Mouse (Mus musculus) E14TG2a.4 (cell line): ENCODE results near the gene Dnajb2.
"Not testable (repeated sequence)": the region's sequence is repeated elsewhere in the genome, so short reads cannot be mapped to it uniquely, and the experiment has no call there.

Experiments
- H3K27me3 ChIP-seq: 2 replicates; pipeline ENCODE4 v1.6.1; 2014; ENCODE audit warnings: low read length, control low read depth; ENCODE audit not compliant: insufficient read depth
- H3K36me3 ChIP-seq: 2 replicates; pipeline ENCODE4 v1.6.1; 2014; ENCODE audit warnings: low read length, control low read depth; ENCODE audit not compliant: insufficient read depth
- H3K4me1 ChIP-seq: replicated peaks from 2 replicates; pipeline ENCODE4 v1.6.1; 2014; ENCODE audit warnings: low read depth, low read length, control low read depth
- H3K4me3 ChIP-seq: replicated peaks from 2 replicates; pipeline ENCODE4 v1.5.1; 2014; ENCODE audit warnings: mild to moderate bottlenecking, low read length
- H3K9me3 ChIP-seq: 2 replicates; pipeline ENCODE4 v1.6.1; 2014; ENCODE audit warnings: low read length, control low read depth
- CTCF ChIP-seq: conservative IDR thresholded peaks from 2 replicates; pipeline ENCODE4 v1.5.1; 2014; ENCODE audit warnings: low read length
- NANOG ChIP-seq: IDR thresholded peaks from 2 replicates; pipeline ENCODE4 v1.6.1; 2014; ENCODE audit warnings: borderline replicate concordance, low read length, mixed read lengths
- POU5F1 ChIP-seq: IDR thresholded peaks from 2 replicates; pipeline ENCODE4 v1.6.1; 2014; ENCODE audit warnings: low read length, borderline replicate concordance

The Dnajb2 gene

DNA sequence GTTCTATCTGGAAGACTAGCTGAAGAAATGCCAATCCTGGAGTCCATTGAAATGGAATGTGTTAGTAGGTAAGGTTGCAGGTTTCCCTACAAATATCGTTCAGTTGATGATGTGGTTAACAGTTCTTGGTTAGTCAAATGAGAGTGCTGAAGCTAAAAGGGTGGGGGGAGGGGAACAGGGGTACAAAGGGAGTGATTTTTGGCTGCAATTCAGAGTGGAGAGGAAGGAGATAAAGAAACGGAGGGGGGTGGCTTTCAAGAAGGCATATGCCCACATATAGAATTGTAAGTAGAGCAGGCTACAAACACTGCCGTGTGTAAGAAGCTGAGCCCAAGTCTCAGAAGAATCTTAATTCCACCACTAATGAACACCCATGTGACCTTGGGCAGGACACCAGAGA is 10.7 kb upstream of the Dnajb2 start:
- Histone ChIP-seq H3K4me3 (no peak overlapping the region), H3K27me3 (peaks cover 6% of the 10 kb centered on the region), H3K36me3 (peaks cover 9% of the 10 kb centered on the region; the same call in 1 of the 2 replicates), H3K4me1 (peaks cover 96% of the 10 kb centered on the region), H3K9me3 (peaks cover 6% of the 10 kb centered on the region; the same call in 1 of the 2 replicates)
- TF ChIP-seq POU5F1 = no peak
- TF ChIP-seq CTCF = no peak
- no peak for TF ChIP-seq NANOG

DNA sequence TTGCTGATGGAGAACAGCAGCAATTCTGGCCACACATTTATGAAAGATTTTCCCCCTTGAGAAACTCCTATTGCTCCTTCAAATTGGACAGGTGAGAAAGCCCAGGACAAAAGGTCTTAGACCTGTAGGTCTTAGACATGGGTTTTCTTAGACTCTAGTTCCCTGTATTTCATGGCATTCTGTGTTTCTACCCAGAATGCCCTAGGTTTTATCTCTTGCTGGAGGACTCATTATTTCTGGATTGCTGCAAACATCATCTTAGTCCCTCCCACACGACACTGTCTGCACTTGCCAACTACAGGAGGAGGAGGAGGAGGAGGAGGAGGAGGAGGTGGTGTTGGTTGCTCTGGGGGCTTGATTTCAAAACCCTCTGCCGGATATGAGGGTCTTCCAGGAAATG is 10.1 kb upstream of the Dnajb2 start:
- no peak for TF ChIP-seq NANOG
- TF ChIP-seq CTCF = no peak
- no peak for TF ChIP-seq POU5F1
- H3K27me3 ChIP-seq = no peaks in the 10 kb centered on the region
- peaks cover 16% of the 10 kb centered on the region for H3K36me3 ChIP-seq
- H3K9me3 ChIP-seq = peaks cover 6% of the 10 kb centered on the region; the same call in 1 of the 2 replicates
- peaks cover 96% of the 10 kb centered on the region for H3K4me1 ChIP-seq
- H3K4me3 ChIP-seq = 0 out of 2 replicates have a peak overlapping the region, but pooled peaks have one; percentile 1

DNA sequence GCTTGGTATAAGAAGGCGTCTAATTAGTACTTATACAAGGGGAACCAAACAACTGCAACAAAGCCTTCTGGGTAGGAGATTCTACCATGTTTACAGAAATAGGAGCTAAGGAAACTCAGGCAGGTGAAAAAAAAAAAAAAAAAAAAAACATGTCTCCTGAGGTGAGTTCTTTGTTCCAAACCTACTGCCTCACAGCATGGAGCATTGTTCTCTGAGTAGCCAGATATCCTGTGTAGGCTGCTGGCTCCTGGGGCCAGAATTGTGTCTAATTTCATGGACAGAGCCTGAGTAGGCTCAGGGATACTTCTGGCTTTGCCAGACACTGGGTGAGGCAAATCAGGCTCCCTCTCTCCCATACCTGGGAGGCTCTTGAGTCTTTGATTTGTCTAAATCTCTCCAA is 8.6 kb upstream of the Dnajb2 start:
- H3K9me3 ChIP-seq = peaks cover 6% of the 10 kb centered on the region; the same call in 1 of the 2 replicates
- no peaks in the 10 kb centered on the region for H3K27me3 ChIP-seq
- H3K4me1 ChIP-seq = peaks cover 95% of the 10 kb centered on the region
- no peak for TF ChIP-seq CTCF
- TF ChIP-seq NANOG = peak; percentile 97
- 0 out of 2 replicates have a peak overlapping the region, but pooled peaks have one; percentile 1 for H3K4me3 ChIP-seq
- peaks cover 20% of the 10 kb centered on the region for H3K36me3 ChIP-seq

DNA sequence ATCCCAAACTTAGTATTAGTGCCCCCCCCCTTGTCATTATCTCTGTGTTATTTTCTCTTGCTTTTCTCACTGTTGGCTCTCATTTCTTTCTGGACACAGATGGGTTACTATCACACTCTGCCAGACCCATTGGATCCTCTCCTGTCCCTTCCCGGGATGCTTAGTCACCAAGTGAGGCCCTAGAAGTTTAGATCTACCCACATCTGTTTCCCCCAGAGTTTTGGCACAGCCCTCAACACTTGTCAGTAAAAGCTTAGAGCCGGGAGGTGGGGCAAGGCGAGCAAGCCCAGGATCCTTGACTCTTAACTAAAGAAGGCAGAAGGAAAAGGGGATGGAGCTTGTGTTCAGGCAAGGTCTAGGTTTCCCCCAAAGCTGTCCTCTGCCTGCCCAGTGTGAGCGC is 7.0 kb upstream of the Dnajb2 start:
- H3K27me3 ChIP-seq = no peaks in the 10 kb centered on the region
- H3K4me1 ChIP-seq = peaks cover 86% of the 10 kb centered on the region
- peaks cover 20% of the 10 kb centered on the region for H3K36me3 ChIP-seq
- H3K9me3 ChIP-seq = peaks cover 6% of the 10 kb centered on the region; the same call in 1 of the 2 replicates
- no peak for TF ChIP-seq NANOG
- no peak for TF ChIP-seq POU5F1
- no peak for TF ChIP-seq CTCF
- H3K4me3 ChIP-seq = no peak overlapping the region

DNA sequence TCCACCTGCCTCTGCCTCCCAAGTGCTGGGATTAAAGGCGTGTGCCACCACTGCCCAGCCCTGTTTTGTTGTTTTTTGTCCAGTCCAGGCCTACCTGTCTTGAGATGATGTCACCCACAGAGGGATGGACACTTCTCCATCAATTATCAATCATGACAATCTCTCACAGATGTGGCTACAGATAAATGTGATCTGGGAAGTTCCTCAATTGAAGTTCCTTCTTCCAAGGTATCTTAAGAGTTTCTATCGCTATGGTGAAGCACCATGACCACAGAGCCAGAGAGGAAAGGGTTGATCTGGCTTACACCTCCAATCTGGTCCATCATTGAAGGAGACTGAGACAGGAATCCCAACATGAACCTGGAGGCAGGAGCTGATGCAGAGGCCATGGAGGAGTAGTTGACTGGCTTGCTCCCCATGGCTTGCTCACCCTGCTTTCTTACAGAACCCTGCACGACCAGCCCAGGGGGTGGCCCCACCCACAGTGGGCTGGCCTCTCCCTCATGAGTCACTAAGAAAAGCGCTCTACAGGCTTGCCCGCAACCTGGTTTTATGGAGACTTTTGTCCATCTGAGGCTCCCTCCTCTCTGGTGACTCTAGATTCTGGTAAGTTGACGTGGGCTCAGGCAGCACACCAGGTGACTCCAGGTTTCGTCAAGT is 5.7 kb upstream of the Dnajb2 start:
- Histone ChIP-seq H3K4me1 (peaks cover 82% of the 10 kb centered on the region), H3K4me3 (no peak overlapping the region; the same call in 1 of the 2 replicates), H3K27me3 (no peaks in the 10 kb centered on the region), H3K9me3 (peaks cover 6% of the 10 kb centered on the region; the same call in 1 of the 2 replicates), H3K36me3 (peaks cover 20% of the 10 kb centered on the region)
- TF ChIP-seq POU5F1 (no peak), NANOG (no peak), CTCF (no peak)

DNA sequence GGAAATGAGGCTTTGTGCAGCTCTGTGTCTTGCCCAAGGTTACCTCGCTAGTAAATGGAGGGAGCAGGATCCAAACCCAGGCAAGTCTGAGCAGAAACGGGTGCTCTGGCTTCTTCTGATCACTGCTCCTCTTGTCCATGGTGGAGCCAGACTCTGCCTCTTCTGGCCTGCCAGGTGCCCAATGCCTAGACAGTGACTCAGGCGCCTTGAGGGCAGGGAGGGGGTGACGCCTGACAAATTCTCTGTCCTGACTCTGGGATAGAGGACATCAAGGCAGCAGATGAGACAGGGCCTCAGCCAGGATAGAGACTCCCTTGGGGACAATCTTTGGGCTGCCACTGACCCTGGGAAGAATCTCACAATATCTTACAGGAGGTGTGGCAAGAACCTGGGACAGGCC is 5.0 kb upstream of the Dnajb2 start:
- TF ChIP-seq POU5F1 = no peak
- TF ChIP-seq NANOG = no peak
- no peak for TF ChIP-seq CTCF
- Histone ChIP-seq H3K4me3 (no peak overlapping the region), H3K27me3 (no peaks in the 10 kb centered on the region), H3K4me1 (peaks cover 78% of the 10 kb centered on the region), H3K9me3 (peaks cover 6% of the 10 kb centered on the region; the same call in 1 of the 2 replicates), H3K36me3 (peaks cover 20% of the 10 kb centered on the region)

DNA sequence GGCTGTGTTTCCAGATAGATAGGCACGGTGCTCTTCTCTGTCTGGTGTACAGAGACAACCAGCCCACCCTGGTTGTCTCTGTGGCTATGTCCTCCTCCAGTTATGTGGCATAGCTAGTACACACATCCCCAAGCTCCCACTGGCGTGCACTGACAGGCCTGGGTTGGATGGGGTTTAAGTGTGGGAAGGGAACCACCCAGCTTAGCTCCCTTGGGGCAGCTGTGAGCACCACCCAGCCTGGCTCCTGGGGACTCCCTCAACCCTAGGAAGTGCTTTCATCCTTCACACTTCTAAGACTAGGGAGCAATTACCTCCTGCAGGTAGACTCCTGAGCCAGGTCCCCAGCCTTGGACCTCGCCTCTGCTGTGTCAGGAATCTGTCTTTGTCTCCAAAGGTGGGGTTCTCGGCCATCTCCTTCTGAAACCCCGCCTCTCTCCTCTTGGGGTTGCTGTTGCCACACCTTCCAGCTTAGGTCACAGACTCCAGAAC is 4.5 kb upstream of the Dnajb2 start, which contains the start of gene A630095N17Rik:
Gene A630095N17Rik, minus strand, starts transcription at position 439 of the 489 bp plus-strand sequence.
- Histone ChIP-seq H3K4me1 (peaks cover 73% of the 10 kb centered on the region), H3K4me3 (no peak within 1 kb of the TSS), H3K36me3 (peaks cover 20% of the 10 kb centered on the region), H3K9me3 (peaks cover 6% of the 10 kb centered on the region; the same call in 1 of the 2 replicates), H3K27me3 (no peaks in the 10 kb centered on the region)
- TF ChIP-seq NANOG (no peak), POU5F1 (no peak), CTCF (no peak)

DNA sequence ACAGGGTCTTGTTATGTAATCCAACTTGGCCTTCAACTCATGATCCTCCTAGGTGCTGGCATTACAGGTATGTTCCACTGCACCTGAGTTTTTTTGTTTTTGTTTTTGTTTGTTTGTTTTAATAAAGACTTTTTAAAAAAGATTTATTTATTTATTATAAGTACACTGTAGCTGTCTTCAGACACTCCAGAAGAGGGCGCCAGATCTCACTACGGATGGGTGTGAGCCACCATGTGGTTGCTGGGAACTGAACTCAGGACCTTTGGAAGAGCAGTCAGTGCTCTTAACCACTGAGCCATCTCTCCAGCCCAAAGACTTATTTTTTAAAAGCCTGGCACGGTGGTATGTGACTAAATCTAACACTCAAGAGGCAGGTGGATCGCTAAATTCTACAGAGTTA is 3.7 kb upstream of the Dnajb2 start:
- not testable (repeated sequence) for H3K4me3 ChIP-seq, H3K9me3 ChIP-seq, H3K27me3 ChIP-seq
- peaks cover 73% of the 10 kb centered on the region for H3K4me1 ChIP-seq
- peak; percentile 14; the same call in 1 of the 2 replicates for TF ChIP-seq CTCF
- H3K36me3 ChIP-seq = peaks cover 20% of the 10 kb centered on the region

DNA sequence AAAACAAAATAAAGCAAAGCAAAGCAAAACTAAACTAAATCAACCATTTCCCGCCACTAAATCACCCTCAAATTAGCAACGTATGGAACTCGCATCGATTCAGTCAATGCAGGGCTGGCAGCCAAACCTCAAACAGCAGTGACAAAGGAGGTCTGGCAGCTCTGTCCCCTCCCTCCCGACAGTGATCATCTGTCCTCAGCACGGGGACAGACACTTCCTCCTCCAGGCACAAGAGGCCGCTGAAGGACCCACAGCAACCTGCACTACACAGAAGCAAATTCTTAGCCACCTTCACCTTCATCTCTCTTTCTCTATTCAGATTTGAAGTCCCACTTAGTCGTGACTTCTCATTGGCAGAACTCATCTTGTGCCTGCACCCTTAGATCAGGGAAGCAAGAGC is 1.6 kb upstream of the Dnajb2 start:
- Histone ChIP-seq H3K36me3 (peaks cover 25% of the 10 kb centered on the region), H3K4me1 (peaks cover 63% of the 10 kb centered on the region), H3K4me3 (no peak overlapping the region), H3K27me3 (peaks cover 8% of the 10 kb centered on the region), H3K9me3 (peaks cover under 1% of the 10 kb centered on the region; the same call in 1 of the 2 replicates)
- TF ChIP-seq CTCF = peak; percentile 36; the same call in 1 of the 2 replicates
- no peak for TF ChIP-seq NANOG
